Mouse (Mus musculus) NIH3T3 (cell line): ENCODE results near the gene Klf15.

Source experiments
- DNase-seq: peaks from one replicate; pipeline ENCODE4 v3.0.0-alpha.2; 2012; ENCODE audit warnings: low read depth

Klf15 gene

GRCm38 (mm10) chr6:90465028-90465640 is 2.8 kb downstream of the Klf15 start:
- DNase-seq: no peak

DNA sequence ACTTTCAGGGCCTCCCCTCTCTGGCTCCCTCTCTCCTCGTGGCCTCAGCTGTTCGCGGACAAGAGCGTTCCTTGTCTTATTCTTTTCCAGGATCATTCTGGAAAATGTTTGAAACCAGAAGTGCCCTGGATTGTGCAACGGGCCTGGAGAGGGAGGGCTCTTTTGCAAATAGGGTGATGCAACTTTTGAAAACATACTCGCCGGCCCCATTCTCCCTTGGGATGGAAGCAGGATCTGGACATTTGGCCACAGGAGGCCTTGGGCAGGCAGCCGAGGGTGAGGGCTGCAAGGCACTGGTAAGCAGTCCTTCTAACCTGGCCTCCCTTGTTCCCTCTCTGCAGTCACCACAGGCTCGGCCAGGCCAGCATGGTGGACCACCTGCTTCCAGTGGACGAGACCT is 3.7 kb downstream of the Klf15 start:
- peak; percentile 79 for DNase-seq

GRCm38 (mm10) chr6:90466847-90467410 is 4.6 kb downstream of the Klf15 start:
- no peak for DNase-seq

DNA sequence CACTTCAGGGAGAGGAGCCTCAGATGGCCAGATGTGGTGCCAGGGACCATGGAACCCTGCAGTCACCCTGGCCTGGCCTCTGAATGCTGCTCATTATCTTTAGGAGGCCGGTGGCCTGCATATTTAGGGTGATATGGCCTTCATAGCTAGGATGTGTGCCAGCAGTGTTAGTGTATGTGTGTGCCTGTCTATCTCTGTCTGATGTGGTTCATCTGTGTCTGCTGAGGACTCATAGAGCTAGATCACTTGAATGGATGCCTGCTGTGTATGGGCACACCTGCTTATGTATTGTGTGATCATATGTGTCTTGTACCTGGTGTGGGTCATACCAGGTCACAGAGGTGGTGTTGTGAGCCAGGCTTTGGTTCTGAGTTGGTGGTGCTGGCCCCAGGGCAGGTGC is 5.8 kb downstream of the Klf15 start:
- no peak for DNase-seq

DNA sequence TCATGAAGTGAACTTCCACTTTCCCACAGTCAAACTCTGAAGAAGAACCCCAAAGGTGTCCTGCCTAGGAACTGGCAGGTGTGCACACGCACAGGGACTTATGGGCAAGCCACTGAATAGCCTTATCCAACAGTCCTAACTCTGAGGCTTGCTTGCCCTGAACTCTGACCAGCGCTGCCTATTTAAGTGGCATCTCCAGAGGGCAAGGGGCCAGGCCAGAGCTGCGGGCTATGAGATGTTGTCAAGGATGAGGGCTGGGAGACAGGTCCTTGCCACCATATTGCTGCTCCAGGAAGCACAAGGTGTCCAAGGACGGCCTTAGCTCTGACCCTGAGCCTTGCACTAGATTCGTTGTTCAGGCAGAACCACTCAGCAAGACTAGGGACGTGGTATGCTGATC is 6.7 kb downstream of the Klf15 start:
- no peak for DNase-seq

GRCm38 (mm10) chr6:90470255-90470654 is 7.9 kb downstream of the Klf15 start:
- no peak for DNase-seq

DNA sequence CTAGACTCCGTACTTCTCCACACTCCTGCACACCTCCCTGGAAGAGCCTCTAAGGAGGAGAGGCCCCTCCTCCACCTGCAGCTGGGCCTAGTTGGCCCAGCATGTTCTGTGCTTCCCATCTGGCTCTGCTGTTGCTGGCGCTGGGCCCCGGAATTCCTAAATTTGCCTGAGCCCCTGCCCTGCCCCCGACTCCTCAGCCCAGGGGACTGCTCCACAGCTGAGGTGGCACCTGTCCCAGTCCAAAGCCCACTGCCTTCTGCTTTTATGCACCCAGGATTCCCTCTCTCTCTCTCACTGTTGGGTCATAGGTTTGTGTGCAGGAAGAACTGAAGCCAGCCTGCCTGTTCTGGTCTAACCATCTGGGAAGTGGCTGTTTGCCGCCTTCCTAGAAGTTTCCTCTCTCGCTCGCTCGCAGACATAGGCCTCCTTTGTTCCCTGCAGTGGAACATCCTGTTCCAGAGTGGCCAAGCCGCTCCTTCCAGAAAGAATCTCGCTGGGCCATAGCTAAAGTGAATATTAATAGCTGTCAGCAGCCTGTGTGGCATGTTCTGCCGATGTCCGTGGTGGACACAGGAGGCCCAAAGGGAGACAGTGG is 8.7 kb downstream of the Klf15 start:
- peak; percentile 19 for DNase-seq

GRCm38 (mm10) chr6:90472079-90472478 is 9.7 kb downstream of the Klf15 start:
- no peak for DNase-seq

GRCm38 (mm10) chr6:90472697-90473096 is 10.3 kb downstream of the Klf15 start:
- DNase-seq: no peak

- no peak for DNase-seq
Measured at GRCm38 (mm10) chr6:90473630-90474360, 11.4 kb downstream of the Klf15 start.

- no peak for DNase-seq
Measured at GRCm38 (mm10) chr6:90474361-90474750, 12.0 kb downstream of the Klf15 start.

- no peak for DNase-seq
Measured at GRCm38 (mm10) chr6:90475176-90475853, 12.9 kb downstream of the Klf15 start.

- DNase-seq: no peak
Measured at GRCm38 (mm10) chr6:90475854-90476212, 13.5 kb downstream of the Klf15 start.

DNA sequence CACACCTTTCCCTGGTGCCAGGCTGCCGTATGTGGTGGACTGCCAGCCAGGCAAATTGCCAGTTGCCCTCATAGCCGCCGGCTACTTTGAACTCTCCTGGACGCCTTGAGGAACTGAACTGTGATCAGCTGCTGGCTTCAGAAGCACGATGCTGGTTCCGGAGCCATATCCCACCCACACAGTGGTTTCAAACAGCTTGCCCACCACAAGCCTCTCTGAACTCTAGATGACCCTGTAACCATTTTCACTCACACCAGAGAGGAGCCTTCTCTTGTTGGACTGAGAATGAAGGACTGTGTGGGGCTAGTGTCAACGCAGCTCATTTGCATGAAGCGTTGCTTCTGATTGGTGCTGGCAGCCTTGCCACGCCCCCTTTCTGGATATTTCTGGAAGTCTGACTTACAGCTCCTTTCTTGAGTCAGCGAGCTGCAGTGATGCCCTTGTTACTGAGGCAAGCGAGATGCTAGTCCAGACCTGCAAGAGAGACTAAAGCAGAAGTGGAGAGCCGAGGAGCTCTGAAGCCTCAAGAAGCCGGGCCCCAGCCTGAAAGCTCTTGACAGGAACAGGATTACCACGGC is 14.7 kb downstream of the Klf15 start:
- DNase-seq: peak; percentile 24

DNA sequence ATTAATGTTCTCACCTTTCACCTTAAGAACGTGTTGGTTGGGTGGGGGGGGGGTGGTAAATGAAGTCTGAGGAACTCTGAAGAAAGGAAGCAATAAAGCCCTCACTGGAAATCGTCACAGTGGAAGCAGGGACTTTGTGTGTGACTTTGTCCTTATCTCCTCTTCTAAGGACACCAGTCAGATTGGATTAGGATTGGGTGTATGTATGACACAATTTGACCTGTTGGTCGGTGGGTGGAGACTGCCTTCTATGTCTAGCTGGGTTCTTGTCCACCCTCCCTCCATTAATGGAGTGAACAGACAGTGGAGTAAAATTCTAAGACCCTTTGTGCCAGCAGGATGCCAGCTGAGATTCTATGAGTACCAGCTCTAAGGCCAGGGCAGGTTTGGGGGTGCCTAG is 21.9 kb downstream of the Klf15 start:
- DNase-seq: no peak

- DNase-seq: no peak
Measured at GRCm38 (mm10) chr6:90484876-90485275, 22.5 kb downstream of the Klf15 start.

DNA sequence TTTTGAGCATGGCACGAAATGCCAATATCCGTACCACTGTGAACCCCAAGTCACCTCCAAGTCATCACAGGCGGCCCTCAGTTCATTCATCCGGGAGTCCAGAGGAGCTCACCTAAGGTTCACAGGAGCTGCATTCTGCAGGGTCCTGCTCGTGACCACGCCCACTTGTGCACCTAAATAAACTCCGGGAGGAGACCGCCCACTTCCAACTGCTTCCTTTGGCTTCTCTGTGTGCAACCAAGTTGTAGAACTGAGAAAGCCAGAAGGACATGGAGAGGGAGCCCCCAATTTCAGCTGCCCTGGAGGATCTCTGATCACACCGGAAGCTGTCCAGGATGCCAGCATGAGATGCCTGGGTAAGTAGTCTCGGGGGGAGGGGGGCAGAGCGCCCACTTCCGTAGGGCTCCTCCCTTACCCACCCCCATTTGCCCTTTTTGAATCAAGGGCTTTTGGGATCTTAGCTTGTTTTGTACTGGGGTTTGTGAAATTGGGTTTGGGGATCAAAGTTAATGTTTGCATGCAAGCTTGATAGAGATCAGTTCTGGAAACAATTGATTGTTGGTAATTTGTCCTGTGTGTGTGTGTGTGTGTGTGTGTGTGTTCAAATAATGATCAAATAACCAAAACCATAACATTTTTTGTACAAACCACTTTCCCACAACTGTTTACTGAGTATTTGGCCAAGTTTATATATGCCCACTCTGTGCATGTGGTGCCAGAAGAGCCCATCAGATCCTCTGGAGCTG is 24.0 kb downstream of the Klf15 start, which contains the start of gene Aldh1l1:
Aldh1l1 (plus strand) TSS at position 252 of the 746 bp plus-strand sequence.
- no peak for DNase-seq

GRCm38 (mm10) chr6:90487531-90487930 is 25.2 kb downstream of the Klf15 start:
- no peak for DNase-seq

DNA sequence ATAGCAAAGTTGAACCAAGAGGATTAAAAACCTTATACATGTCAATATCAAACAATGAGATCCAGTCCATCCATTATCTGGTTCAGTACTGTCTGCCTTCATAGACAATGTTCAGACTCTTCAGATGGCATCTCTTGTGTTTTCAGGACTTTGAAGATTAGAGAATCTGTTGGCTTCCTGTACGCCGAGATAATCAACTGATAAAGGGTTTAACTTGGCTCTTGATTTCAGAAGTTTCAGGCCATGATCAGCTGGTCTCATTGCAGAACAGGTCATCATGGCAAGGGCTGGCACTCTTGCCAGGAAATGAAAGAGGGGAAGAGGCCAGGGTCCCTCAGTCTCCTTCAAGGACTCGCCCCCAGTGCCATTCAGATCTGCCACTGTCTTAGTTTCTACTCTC is 27.2 kb downstream of the Klf15 start:
- no peak for DNase-seq

- DNase-seq: no peak
Measured at GRCm38 (mm10) chr6:90490976-90491375, 28.6 kb downstream of the Klf15 start.

GRCm38 (mm10) chr6:90491956-90492744 is 29.8 kb downstream of the Klf15 start:
- DNase-seq: no peak
